Mouse (Mus musculus) retina, postnatal 7 days (tissue): ENCODE data around the gene Slc25a48.

Experiments
- DNase-seq: peaks from one replicate; pipeline ENCODE4 v3.0.0-alpha.2; 2012; ENCODE audit warnings: low read depth, low spot score

Slc25a48 gene

GRCm38 (mm10) chr13:56449239-56450030 is 11.3 kb downstream of the Slc25a48 start:
- peak; percentile 43 for DNase-seq

GRCm38 (mm10) chr13:56450035-56450434 is 11.9 kb downstream of the Slc25a48 start:
- DNase-seq = no peak

- no peak for DNase-seq
These were observed 19.8 kb downstream of the Slc25a48 start for GRCm38 (mm10) chr13:56458001-56458400.

GRCm38 (mm10) chr13:56461460-56461859 is 23.3 kb downstream of the Slc25a48 start:
- no peak for DNase-seq

GRCm38 (mm10) chr13:56462791-56463190 is 24.6 kb downstream of the Slc25a48 start:
- no peak for DNase-seq

GRCm38 (mm10) chr13:56463261-56463660 is 25.1 kb downstream of the Slc25a48 start:
- DNase-seq = no peak

GRCm38 (mm10) chr13:56463750-56464149 is 25.6 kb downstream of the Slc25a48 start:
- no peak for DNase-seq

GRCm38 (mm10) chr13:56467786-56468185 is 29.6 kb downstream of the Slc25a48 start:
- DNase-seq = no peak

GRCm38 (mm10) chr13:56468536-56468935 is 30.4 kb downstream of the Slc25a48 start:
- no peak for DNase-seq

GRCm38 (mm10) chr13:56471211-56471610 is 33.1 kb downstream of the Slc25a48 start:
- no peak for DNase-seq

GRCm38 (mm10) chr13:56471951-56472350 is 33.8 kb downstream of the Slc25a48 start:
- no peak for DNase-seq

GRCm38 (mm10) chr13:56472661-56473060 is 34.5 kb downstream of the Slc25a48 start:
- DNase-seq = no peak

- DNase-seq = peak; percentile 52
These were observed 37.2 kb downstream of the Slc25a48 start for GRCm38 (mm10) chr13:56475363-56475762.

GRCm38 (mm10) chr13:56476790-56477189 is 38.6 kb downstream of the Slc25a48 start:
- no peak for DNase-seq

- no peak for DNase-seq
These were observed 39.1 kb downstream of the Slc25a48 start for GRCm38 (mm10) chr13:56477271-56477670.

GRCm38 (mm10) chr13:56478027-56478426 is 39.9 kb downstream of the Slc25a48 start:
- DNase-seq = no peak

GRCm38 (mm10) chr13:56482146-56482545 is 44.0 kb downstream of the Slc25a48 start, which contains the start of gene Il9:
Gene Il9 (minus strand): TSS chr13:56482246.
- no peak for DNase-seq

GRCm38 (mm10) chr13:56488012-56488411 is 49.9 kb downstream of the Slc25a48 start:
- DNase-seq = no peak

- DNase-seq = no peak
These were observed 56.3 kb downstream of the Slc25a48 start for GRCm38 (mm10) chr13:56494440-56494839.

GRCm38 (mm10) chr13:56500132-56500531 is 62.0 kb downstream of the Slc25a48 start:
- no peak for DNase-seq

- no peak for DNase-seq
These were observed 62.5 kb downstream of the Slc25a48 start for GRCm38 (mm10) chr13:56500636-56501035.

GRCm38 (mm10) chr13:56501866-56502420 is 63.8 kb downstream of the Slc25a48 start:
- no peak for DNase-seq

- DNase-seq = no peak
These were observed 68.8 kb downstream of the Slc25a48 start for GRCm38 (mm10) chr13:56506871-56507496.
